Mouse (Mus musculus) CH12.LX (cell line): ENCODE data around the gene Cep164. TPM values are rescaled to one million over a fixed set of nuclear protein-coding genes. Genes with fewer than 3 reads are reported as not detected.

Source experiments
- DNase-seq: peaks from one replicate; pipeline ENCODE4 v3.0.0-alpha.2; 2013; ENCODE audit errors: extremely low read depth
- H3K27ac ChIP-seq: 2 replicates; pipeline ENCODE4 v1.5.1; 2012; ENCODE audit warnings: low read depth, mild to moderate bottlenecking, control low read depth, moderate library complexity; ENCODE audit not compliant: insufficient read depth
- H3K27me3 ChIP-seq: replicated peaks from 2 replicates; pipeline ENCODE3; 2012; ENCODE audit warnings: inconsistent platforms
- H3K36me3 ChIP-seq, 2 experiments: replicated peaks in 1 of 2; 2 replicates each; pipeline versions ENCODE3 to v1.6.1; 2012; ENCODE audit warnings: inconsistent platforms in 1 of 2, low read length in 1 of 2, mild to moderate bottlenecking in 1 of 2, mixed read lengths in 1 of 2, moderate library complexity in 1 of 2; ENCODE audit not compliant: control insufficient read depth in 1 of 2, insufficient read depth in 1 of 2
- H3K4me1 ChIP-seq, 2 experiments: 2 replicates each; pipeline ENCODE4 v1.6.1; 2012; ENCODE audit warnings: inconsistent platforms in 1 of 2, moderate library complexity in 1 of 2; ENCODE audit not compliant: insufficient read depth in 2 of 2, control insufficient read depth in 1 of 2
- H3K4me2 ChIP-seq: 2 replicates; pipeline ENCODE4 v1.6.1; 2012; ENCODE audit warnings: low read depth, mild to moderate bottlenecking, control low read depth; ENCODE audit not compliant: poor library complexity, insufficient read depth, severe bottlenecking
- H3K4me3 ChIP-seq, 3 experiments: fragments of 150-350 bp in 1 of 3; sonication (generic) in 1 of 3; replicated peaks in 1 of 3; 2 replicates each; pipeline versions ENCODE3 to v1.5.1; 2011 to 2012; ENCODE audit warnings: low read depth in 2 of 3, low read length in 2 of 3, mild to moderate bottlenecking in 2 of 3, moderate library complexity in 2 of 3, control low read depth in 1 of 3, improper control_type of control experiment in 1 of 3, inconsistent platforms in 1 of 3, mixed read lengths in 1 of 3; ENCODE audit not compliant: poor library complexity in 1 of 3
- H3K79me2 ChIP-seq: replicated peaks from 2 replicates; pipeline ENCODE4 v1.6.1; 2012; ENCODE audit warnings: mild to moderate bottlenecking, moderate library complexity; ENCODE audit not compliant: control insufficient read depth, poor library complexity, insufficient read depth, severe bottlenecking; ENCODE audit errors: extremely low read depth
- H3K9ac ChIP-seq: 2 replicates; pipeline ENCODE4 v1.6.1; 2012; ENCODE audit warnings: low read depth, mild to moderate bottlenecking, control low read depth, moderate library complexity; ENCODE audit not compliant: insufficient read depth
- H3K9me3 ChIP-seq: replicated peaks from 2 replicates; pipeline ENCODE3; 2012; ENCODE audit warnings: low read length, inconsistent platforms, mixed read lengths
- CHD1 ChIP-seq: IDR thresholded peaks from 2 replicates; pipeline ENCODE4 v1.6.1; 2012; ENCODE audit warnings: low read depth, low read length, improper control_type of control experiment, inconsistent platforms
- E2F4 ChIP-seq: IDR thresholded peaks from 2 replicates; pipeline ENCODE4 v1.6.1; 2011; ENCODE audit warnings: low read depth, low read length, improper control_type of control experiment; ENCODE audit not compliant: insufficient replicate concordance
- EP300 ChIP-seq: IDR thresholded peaks from 2 replicates; pipeline ENCODE4 v1.6.1; 2011; ENCODE audit warnings: low read length, improper control_type of control experiment
- ETS1 ChIP-seq: conservative IDR thresholded peaks from 2 replicates; pipeline ENCODE4 v1.6.1; 2012; ENCODE audit warnings: low read depth, mild to moderate bottlenecking, inconsistent platforms, low read length, improper control_type of control experiment, moderate library complexity
- HCFC1 ChIP-seq: IDR thresholded peaks from 2 replicates; pipeline ENCODE4 v1.6.1; 2012; ENCODE audit warnings: low read depth, mild to moderate bottlenecking, inconsistent platforms, low read length, improper control_type of control experiment
- JUND ChIP-seq: conservative IDR thresholded peaks from 2 replicates; pipeline ENCODE4 v1.6.1; 2011; ENCODE audit warnings: low read depth, low read length, improper control_type of control experiment
- MAX ChIP-seq: IDR thresholded peaks from 2 replicates; pipeline ENCODE4 v1.6.1; 2011; ENCODE audit warnings: low read length, improper control_type of control experiment
- MYC ChIP-seq: IDR thresholded peaks from 2 replicates; pipeline ENCODE4 v1.6.1; 2011; ENCODE audit warnings: low read depth, mild to moderate bottlenecking, improper control_type of control experiment, low read length
- NRF1 ChIP-seq: IDR thresholded peaks from 2 replicates; pipeline ENCODE4 v1.6.1; 2014; ENCODE audit warnings: low read depth, mild to moderate bottlenecking, inconsistent platforms, low read length, improper control_type of control experiment, moderate library complexity
- RCOR1 ChIP-seq: conservative IDR thresholded peaks from 2 replicates; pipeline ENCODE4 v1.6.1; 2012; ENCODE audit warnings: low read depth, mild to moderate bottlenecking, inconsistent platforms, low read length, improper control_type of control experiment
- TBP ChIP-seq: conservative IDR thresholded peaks from 2 replicates; pipeline ENCODE4 v1.6.1; 2011; ENCODE audit warnings: low read depth, low read length, improper control_type of control experiment
- UBTF ChIP-seq: IDR thresholded peaks from 2 replicates; pipeline ENCODE4 v1.6.1; 2012; ENCODE audit warnings: low read depth, mild to moderate bottlenecking, inconsistent platforms, low read length, improper control_type of control experiment, moderate library complexity
- ZC3H11A ChIP-seq: IDR thresholded peaks from 2 replicates; pipeline ENCODE4 v1.6.1; 2012; ENCODE audit warnings: low read depth, mild to moderate bottlenecking, inconsistent platforms, low read length, improper control_type of control experiment
- dilution Hi-C: fragments of 300-500 bp; cut with MboI; formaldehyde crosslinking; loops from 2 replicates; pipeline ENCODE4 v1.14.3; 2020; ENCODE audit warnings: low sequenced_read_pairs; ENCODE audit not compliant: extremely low pct_unique_long_range_greater_than_20kb, extremely low pct_ligation_motif_present
- in situ Hi-C: fragments of 300-500 bp; cut with MboI; formaldehyde crosslinking; loops from 3 replicates; pipeline ENCODE4 v1.14.3; 2019; ENCODE audit warnings: low sequenced_read_pairs, low pct_ligation_motif_present, low pct_unique_long_range_greater_than_20kb, mixed read lengths
- polyA plus RNA-seq: library from polyadenylated mRNA; unstranded; fragments of >175 nt; gene quantifications from 2 replicates; pipeline ENCODE4 v1.2.1, GENCODE M21; 2012; ENCODE audit warnings: low read depth; ENCODE audit not compliant: insufficient read length
- total RNA-seq, 2 experiments: library from RNA; depleted of rRNA; stranded (reverse); fragments of 300-350 nt in 1 of 2; fragments of >200 nt in 1 of 2; gene quantifications; 2 replicates each; pipeline ENCODE4 v1.2.3; 2012 to 2014

Cep164 gene
- total and polyA plus RNA-seq, 3 experiments, result 14.2 to 22.7 (median 21.7) TPM

GRCm38 (mm10) chr9:45870265-45870664, 41.8 kb upstream of the Cep164 start:
- H3K79me2 ChIP-seq, result no peaks in the 10 kb centered on the region
- no peak overlapping the region for H3K4me3 ChIP-seq
- no peak overlapping the region for H3K4me2 ChIP-seq
- H3K36me3 ChIP-seq, result peaks cover 32 to 82% of the 10 kb centered on the region in 2 experiments
- no peak overlapping the region for H3K9ac ChIP-seq
- H3K4me1 ChIP-seq, result no peaks in the 10 kb centered on the region
- no peak for DNase-seq
- dilution Hi-C loops, result no loop called here
- H3K9me3 ChIP-seq, result no peaks in the 10 kb centered on the region
- in situ Hi-C loops, result no loop called here
- no peak overlapping the region for H3K27ac ChIP-seq
- no peaks in the 10 kb centered on the region for H3K27me3 ChIP-seq
- no peak for TF ChIP-seq HCFC1

- no peak overlapping the region for H3K4me2 ChIP-seq
- dilution Hi-C loops, result no loop called here
- H3K27me3 ChIP-seq, result no peaks in the 10 kb centered on the region
- no peaks in the 10 kb centered on the region for H3K79me2 ChIP-seq
- DNase-seq, result no peak
- no peak overlapping the region for H3K27ac ChIP-seq
- H3K9me3 ChIP-seq, result no peaks in the 10 kb centered on the region
- H3K9ac ChIP-seq, result no peak overlapping the region
- peaks cover 32 to 83% of the 10 kb centered on the region in 2 experiments for H3K36me3 ChIP-seq
- no peaks in the 10 kb centered on the region for H3K4me1 ChIP-seq
- TF ChIP-seq MYC (no peak), ZC3H11A (no peak), CHD1 (no peak), TBP (no peak), JUND (no peak), UBTF (no peak), MAX (no peak), NRF1 (no peak)
- TF ChIP-seq, all 38 proteins: peak for 0
- in situ Hi-C loops, result no loop called here
- no peak overlapping the region for H3K4me3 ChIP-seq
These were observed 40.7 kb upstream of the Cep164 start for GRCm38 (mm10) chr9:45869181-45869580.

GRCm38 (mm10) chr9:45861813-45862212, 33.3 kb upstream of the Cep164 start:
- Histone ChIP-seq H3K36me3 (peaks cover 27 to 85% of the 10 kb centered on the region in 2 experiments), H3K27me3 (no peaks in the 10 kb centered on the region), H3K79me2 (no peaks in the 10 kb centered on the region), H3K9ac (no peak overlapping the region), H3K4me3 (no peak overlapping the region), H3K9me3 (no peaks in the 10 kb centered on the region), H3K27ac (no peak overlapping the region), H3K4me2 (no peak overlapping the region), H3K4me1 (no peaks in the 10 kb centered on the region)
- DNase-seq, result no peak
- dilution Hi-C loops, result no loop called here
- in situ Hi-C loops, result no loop called here
- TF ChIP-seq ETS1 (no peak), UBTF (no peak), E2F4 (no peak), EP300 (no peak), RCOR1 (no peak)
